Mouse (Mus musculus): ENCODE data around the gene Ralgapa2. TPM values are rescaled to one million over a fixed set of nuclear protein-coding genes. Genes with fewer than 3 reads are reported as not detected.

Gene Ralgapa2
- polyA plus RNA-seq, 1 experiment from 2014 or later, result 11.4 TPM

GRCm38 (mm10) chr2:146220591-146221075, 291.5 kb downstream of the Ralgapa2 start:
- Histone ChIP-seq H3K4me1 (peaks cover 58% of the 10 kb centered on the region), H3K9me3 (no peaks in the 10 kb centered on the region), H3K27ac (peak overlapping the region; percentile 76; the same call in 1 of the 2 replicates), H3K4me2 (replicated peaks) (peak overlapping the region; percentile 89), H3K27me3 (replicated peaks) (peaks cover 43% of the 10 kb centered on the region), H3K9ac (peak overlapping the region; percentile 51), H3K36me3 (no peaks in the 10 kb centered on the region), H3K4me3 (peak overlapping the region; percentile 72)
- ATAC-seq (ENCODE audit: low FRiP score, low read depth), result no peak
- WGBS, result under 1% methylated on average over 24 of the region's 24 CpGs

GRCm38 (mm10) chr2:146219791-146220190, 292.4 kb downstream of the Ralgapa2 start:
- Histone ChIP-seq H3K4me2 (replicated peaks) (peak overlapping the region; percentile 24; the same call in 1 of the 2 replicates), H3K9me3 (no peaks in the 10 kb centered on the region), H3K4me3 (no peak overlapping the region), H3K9ac (no peak overlapping the region), H3K27me3 (replicated peaks) (peaks cover 36% of the 10 kb centered on the region), H3K4me1 (peaks cover 62% of the 10 kb centered on the region), H3K36me3 (no peaks in the 10 kb centered on the region), H3K27ac (no peak overlapping the region)
- no peak for ATAC-seq (ENCODE audit: low FRiP score, low read depth)
- WGBS, result 8% methylated on average over 11 of the region's 11 CpGs

- H3K27ac ChIP-seq, result 0 out of 2 replicates have a peak overlapping the region, but pooled peaks have one; percentile 20
- H3K4me3 ChIP-seq, result peak overlapping the region; percentile 18
Observed at GRCm38 (mm10) chr2:146218881-146219535, 293.1 kb downstream of the Ralgapa2 start.

GRCm38 (mm10) chr2:146218161-146218691, 293.9 kb downstream of the Ralgapa2 start:
- Histone ChIP-seq H3K4me2 (replicated peaks) (peak overlapping the region; percentile 58), H3K36me3 (no peaks in the 10 kb centered on the region), H3K27ac (peak overlapping the region; percentile 38), H3K27me3 (replicated peaks) (peaks cover 31% of the 10 kb centered on the region), H3K9ac (peak overlapping the region; percentile 42; the same call in 1 of the 2 replicates), H3K4me3 (peak overlapping the region; percentile 15), H3K9me3 (no peaks in the 10 kb centered on the region), H3K4me1 (peaks cover 60% of the 10 kb centered on the region)
- peak; percentile 38 for ATAC-seq (ENCODE audit: low FRiP score, low read depth)
- WGBS, result under 1% methylated on average over 40 of the region's 40 CpGs

More at GRCm38 (mm10) chr2:146218881-146219535, 293.1 kb downstream of the Ralgapa2 start:
- peaks cover 66% of the 10 kb centered on the region for H3K4me1 ChIP-seq
- ATAC-seq (ENCODE audit: low FRiP score, low read depth), result no peak
- no peaks in the 10 kb centered on the region for H3K36me3 ChIP-seq
- peak overlapping the region; percentile 58 for H3K4me2 ChIP-seq (replicated peaks)
- H3K9me3 ChIP-seq, result no peaks in the 10 kb centered on the region
- WGBS, result 1% methylated on average over 19 of the region's 19 CpGs
- H3K9ac ChIP-seq, result peak overlapping the region; percentile 42; the same call in 1 of the 2 replicates
- peaks cover 36% of the 10 kb centered on the region for H3K27me3 ChIP-seq (replicated peaks)

DNA sequence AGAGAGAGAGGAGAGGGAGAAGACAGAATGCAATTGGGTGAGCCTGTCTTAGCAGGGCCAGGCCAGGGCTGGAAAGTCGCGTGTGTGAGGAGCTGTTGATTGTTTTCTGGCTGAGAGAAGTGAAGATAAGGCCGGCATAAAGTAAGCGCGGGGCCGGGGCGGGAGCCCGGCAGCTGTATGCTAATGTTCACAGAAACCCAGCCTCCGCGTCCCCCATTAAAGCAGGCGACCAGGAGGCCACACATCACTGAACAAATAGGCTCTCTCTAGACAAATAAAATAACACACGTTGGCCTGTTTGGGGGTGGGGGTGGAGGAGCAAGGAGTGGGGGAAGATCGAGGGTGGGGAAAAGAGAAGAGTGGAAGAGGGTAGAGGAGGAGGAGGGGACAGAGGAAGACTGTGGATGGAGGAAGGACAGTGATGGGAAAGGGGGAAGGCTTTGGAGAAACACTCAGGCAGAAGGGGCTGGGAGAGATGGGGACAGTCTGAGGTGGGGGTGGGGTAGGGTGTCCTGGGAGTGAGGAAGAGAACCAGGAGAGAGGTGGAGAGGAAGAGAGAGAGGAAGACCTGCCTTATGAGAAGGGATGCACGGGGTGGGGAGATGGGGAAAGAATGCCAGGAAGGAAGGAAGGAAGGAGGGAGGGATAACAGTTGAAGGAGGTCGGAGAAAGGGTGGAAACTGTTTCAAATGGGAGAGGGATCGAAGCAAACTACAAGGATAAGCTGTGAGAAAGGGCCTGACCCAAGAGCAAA, 294.7 kb downstream of the Ralgapa2 start:
- no peak overlapping the region for H3K4me3 ChIP-seq
- H3K4me2 ChIP-seq (replicated peaks), result peak overlapping the region; percentile 58
- ATAC-seq (ENCODE audit: low FRiP score, low read depth), result peak; percentile 41
- H3K36me3 ChIP-seq, result no peaks in the 10 kb centered on the region
- WGBS, result under 1% methylated on average over 16 of the region's 16 CpGs
- peak overlapping the region; percentile 42; the same call in 1 of the 2 replicates for H3K9ac ChIP-seq
- H3K9me3 ChIP-seq, result no peaks in the 10 kb centered on the region
- H3K4me1 ChIP-seq, result peaks cover 52% of the 10 kb centered on the region
- H3K27me3 ChIP-seq (replicated peaks), result peaks cover 26% of the 10 kb centered on the region
- peak overlapping the region; percentile 38 for H3K27ac ChIP-seq

- H3K4me1 ChIP-seq, result peaks cover 50% of the 10 kb centered on the region
- H3K4me3 ChIP-seq, result no peak overlapping the region
- H3K27me3 ChIP-seq (replicated peaks), result peaks cover 22% of the 10 kb centered on the region
- H3K4me2 ChIP-seq (replicated peaks), result no peak overlapping the region
- H3K9me3 ChIP-seq, result no peaks in the 10 kb centered on the region
- H3K36me3 ChIP-seq, result no peaks in the 10 kb centered on the region
- ATAC-seq (ENCODE audit: low FRiP score, low read depth), result no peak
- H3K9ac ChIP-seq, result no peak overlapping the region
- 8% methylated on average over 14 of the region's 14 CpGs for WGBS
- H3K27ac ChIP-seq, result no peak overlapping the region; the same call in 1 of the 2 replicates
Observed at GRCm38 (mm10) chr2:146216111-146217064, 295.8 kb downstream of the Ralgapa2 start.

- Histone ChIP-seq H3K4me2 (replicated peaks) (no peak overlapping the region), H3K9me3 (no peaks in the 10 kb centered on the region), H3K27me3 (replicated peaks) (peaks cover 22% of the 10 kb centered on the region), H3K9ac (no peak overlapping the region), H3K27ac (no peak overlapping the region), H3K4me3 (no peak overlapping the region), H3K36me3 (no peaks in the 10 kb centered on the region), H3K4me1 (peaks cover 39% of the 10 kb centered on the region)
- WGBS, result 3% methylated on average over 9 of the region's 9 CpGs
- no peak for ATAC-seq (ENCODE audit: low FRiP score, low read depth)
Observed at GRCm38 (mm10) chr2:146214715-146215114, 297.4 kb downstream of the Ralgapa2 start.

DNA sequence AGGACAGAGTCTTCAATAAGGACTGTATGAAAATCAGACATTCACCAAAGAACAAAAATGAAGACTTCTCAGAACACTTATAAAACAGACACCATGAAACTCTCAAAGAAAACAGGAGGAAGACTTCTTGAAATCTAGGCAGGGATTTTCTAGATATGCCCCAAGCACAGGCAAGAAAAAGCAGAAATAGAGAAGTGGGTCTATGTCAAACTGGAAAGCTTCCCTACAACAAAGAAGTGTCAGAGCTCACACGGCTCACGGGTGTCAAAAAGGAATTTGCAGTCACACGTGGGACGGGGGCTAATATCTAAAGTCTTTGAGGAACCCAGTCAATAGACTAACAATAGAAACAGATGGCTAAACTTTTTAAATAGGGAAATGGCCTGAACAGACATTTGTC, 301.2 kb downstream of the Ralgapa2 start:
- no peak overlapping the region for H3K4me3 ChIP-seq
- 23% methylated on average over 4 of the region's 4 CpGs for WGBS
- H3K36me3 ChIP-seq, result no peaks in the 10 kb centered on the region
- no peak overlapping the region for H3K4me2 ChIP-seq (replicated peaks)
- H3K27me3 ChIP-seq (replicated peaks), result peaks cover 6% of the 10 kb centered on the region; the same call in 1 of the 2 replicates
- H3K9ac ChIP-seq, result no peak overlapping the region
- H3K4me1 ChIP-seq, result peaks cover 12% of the 10 kb centered on the region
- H3K27ac ChIP-seq, result no peak overlapping the region
- ATAC-seq (ENCODE audit: low FRiP score, low read depth), result no peak
- no peaks in the 10 kb centered on the region for H3K9me3 ChIP-seq

- no peak overlapping the region for H3K27ac ChIP-seq
Observed at GRCm38 (mm10) chr2:146197947-146198346, 314.2 kb downstream of the Ralgapa2 start.

DNA sequence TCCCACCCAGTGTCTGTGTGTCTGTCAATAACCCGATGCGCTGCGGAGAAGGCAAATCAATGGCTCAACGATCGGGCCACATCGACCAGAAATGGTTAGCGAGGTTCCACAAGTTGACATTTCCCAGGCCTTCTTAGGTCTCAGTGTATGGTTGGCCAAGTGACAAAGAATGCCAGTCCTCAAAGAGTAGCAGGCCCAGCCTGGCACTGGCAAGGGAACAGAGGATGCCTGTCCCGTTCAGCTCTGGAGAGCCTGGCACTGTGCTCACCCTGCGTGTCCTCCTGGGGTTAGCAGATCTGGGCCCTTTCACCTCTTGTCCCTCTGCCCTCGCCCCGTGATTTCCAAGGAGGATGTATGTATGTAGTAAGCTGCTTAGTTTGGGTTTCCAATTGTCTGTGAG, 316.0 kb downstream of the Ralgapa2 start:
- ATAC-seq (ENCODE audit: low FRiP score, low read depth), result no peak
- no peaks in the 10 kb centered on the region for H3K27me3 ChIP-seq (replicated peaks)
- H3K27ac ChIP-seq, result no peak overlapping the region
- no peak overlapping the region for H3K9ac ChIP-seq
- H3K4me2 ChIP-seq (replicated peaks), result no peak overlapping the region
- no peak overlapping the region for H3K4me3 ChIP-seq
- WGBS, result 96% methylated on average over 11 of the region's 11 CpGs
- H3K36me3 ChIP-seq, result no peaks in the 10 kb centered on the region
- H3K9me3 ChIP-seq, result no peaks in the 10 kb centered on the region
- no peaks in the 10 kb centered on the region for H3K4me1 ChIP-seq

More at GRCm38 (mm10) chr2:146197947-146198346, 314.2 kb downstream of the Ralgapa2 start:
- H3K27me3 ChIP-seq (replicated peaks), result no peaks in the 10 kb centered on the region
- no peaks in the 10 kb centered on the region for H3K36me3 ChIP-seq
- no peak overlapping the region for H3K4me3 ChIP-seq
- no peak overlapping the region for H3K9ac ChIP-seq
- H3K4me1 ChIP-seq, result no peaks in the 10 kb centered on the region
- ATAC-seq (ENCODE audit: low FRiP score, low read depth), result no peak
- H3K4me2 ChIP-seq (replicated peaks), result no peak overlapping the region
- 87% methylated on average over 7 of the region's 7 CpGs for WGBS
- H3K9me3 ChIP-seq, result no peaks in the 10 kb centered on the region

Measured in neural tube, embryonic 12.5 days (tissue).